Mouse (Mus musculus) brain, embryonic 18.5 days (tissue): ENCODE measurements around the gene N6amt1.

Experiments used
- DNase-seq: peaks from one replicate; pipeline ENCODE4 v3.0.0-alpha.2; 2012; ENCODE audit warnings: low read depth, low spot score

Gene N6amt1

GRCm38 (mm10) chr16:87354075-87354583 is at the start of gene N6amt1:
N6amt1 (plus strand) TSS chr16:87354185.
- peak; percentile 86 for DNase-seq

DNA sequence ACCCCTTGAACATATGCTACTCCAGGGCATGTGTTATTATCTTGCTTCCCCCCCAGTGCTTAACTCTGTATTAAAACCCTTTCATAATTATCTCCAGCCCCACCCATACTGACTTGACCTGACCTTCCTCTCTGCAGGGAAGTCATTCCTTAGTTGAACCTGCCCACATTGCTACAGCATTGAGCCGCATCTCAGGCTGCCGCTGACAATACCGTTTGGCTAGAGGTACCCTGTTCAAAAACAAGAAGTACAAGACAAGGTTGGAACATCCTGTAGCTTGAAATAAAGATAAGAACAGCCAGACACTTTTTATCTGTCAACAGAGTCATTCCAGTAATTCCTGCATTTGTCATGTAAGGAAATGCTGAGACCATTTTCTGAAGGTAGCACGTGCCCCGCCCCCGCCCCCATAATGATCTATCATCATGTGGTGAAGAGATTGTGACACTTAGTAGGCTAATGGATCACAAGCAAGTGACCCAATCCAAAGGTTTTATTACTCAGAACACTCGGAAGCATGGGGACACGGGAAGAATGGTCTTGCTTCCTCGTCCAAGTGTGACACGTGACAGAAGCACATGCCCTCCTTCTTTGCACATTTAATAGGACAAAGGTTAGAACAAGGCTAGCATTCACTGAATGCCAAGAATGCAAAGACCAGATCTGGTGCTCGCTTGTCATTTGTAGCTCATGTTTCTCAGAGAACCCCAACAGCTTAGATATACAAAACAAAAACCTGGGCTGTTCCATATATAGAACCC is 48.6 kb upstream of the N6amt1 start:
- DNase-seq = no peak

- DNase-seq = no peak
Observed at GRCm38 (mm10) chr16:87307109-87307735, 46.8 kb upstream of the N6amt1 start.

DNA sequence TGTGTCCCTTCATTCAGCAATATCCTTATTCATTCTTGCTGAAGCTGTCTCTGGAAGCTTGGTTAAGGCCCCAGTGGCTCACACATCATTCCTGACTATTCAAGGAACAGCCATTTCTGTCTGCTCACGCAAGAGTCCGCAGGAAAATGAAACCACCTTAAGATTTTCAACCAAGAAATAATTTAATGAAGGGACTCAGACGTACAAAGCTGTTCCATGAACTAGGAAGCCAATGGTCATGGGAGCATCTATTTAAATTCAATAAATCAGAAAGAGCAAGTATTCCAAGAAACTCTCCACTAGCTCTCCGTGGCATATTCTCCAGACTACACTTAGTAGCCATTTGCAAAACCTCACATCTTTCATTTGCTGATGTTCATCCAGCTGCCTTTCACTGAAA is 43.3 kb upstream of the N6amt1 start:
- no peak for DNase-seq

DNA sequence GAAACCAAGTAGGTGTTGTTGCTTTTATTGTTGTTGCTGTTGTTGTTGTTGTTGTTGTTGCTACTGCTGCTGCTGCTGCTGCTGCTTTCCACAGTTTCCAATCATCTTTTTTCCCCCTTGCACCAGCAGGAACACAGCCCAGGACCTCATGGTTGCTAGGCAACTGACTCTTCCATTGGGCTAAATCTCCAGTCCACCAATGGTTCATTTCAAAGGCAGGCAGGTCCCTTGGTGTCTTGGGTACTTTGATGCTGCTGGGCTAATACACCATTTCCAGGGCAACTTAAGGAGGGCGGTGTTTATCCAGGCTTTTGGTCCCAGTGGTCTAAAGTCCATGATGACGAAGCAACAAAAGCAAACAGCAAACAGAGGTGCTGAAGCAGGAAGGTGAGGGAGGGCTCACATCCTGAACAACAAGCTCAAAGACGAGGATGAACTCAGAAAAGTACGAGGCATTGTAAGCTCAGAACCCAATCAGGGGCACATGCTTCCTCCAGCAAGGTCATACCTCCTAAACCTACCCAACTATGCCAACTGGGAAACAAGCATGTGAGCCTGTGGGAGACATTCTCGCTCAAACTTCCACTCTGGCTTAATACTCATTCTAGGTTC is 35.7 kb upstream of the N6amt1 start:
- DNase-seq = no peak

DNA sequence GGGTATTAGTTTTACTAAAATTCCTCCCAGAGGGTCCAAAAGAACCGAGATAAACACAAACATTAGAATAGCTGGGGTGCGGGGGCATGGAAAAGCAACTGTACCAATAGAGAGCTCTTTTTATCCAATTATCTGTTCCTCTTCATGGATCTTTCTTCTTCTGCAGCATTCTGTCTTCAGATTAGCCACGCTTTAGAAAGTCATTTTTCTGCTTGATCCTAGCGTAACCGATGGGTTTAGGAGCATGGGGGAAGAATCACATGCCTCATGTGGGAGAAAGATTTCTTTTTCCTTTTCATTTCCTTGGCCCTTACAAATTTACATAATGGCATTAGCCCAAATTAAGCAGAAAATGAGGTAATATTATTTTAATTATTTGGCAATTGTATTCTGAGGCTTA is 35.0 kb upstream of the N6amt1 start:
- no peak for DNase-seq

- no peak for DNase-seq
Observed at GRCm38 (mm10) chr16:87319541-87320251, 34.3 kb upstream of the N6amt1 start.

DNA sequence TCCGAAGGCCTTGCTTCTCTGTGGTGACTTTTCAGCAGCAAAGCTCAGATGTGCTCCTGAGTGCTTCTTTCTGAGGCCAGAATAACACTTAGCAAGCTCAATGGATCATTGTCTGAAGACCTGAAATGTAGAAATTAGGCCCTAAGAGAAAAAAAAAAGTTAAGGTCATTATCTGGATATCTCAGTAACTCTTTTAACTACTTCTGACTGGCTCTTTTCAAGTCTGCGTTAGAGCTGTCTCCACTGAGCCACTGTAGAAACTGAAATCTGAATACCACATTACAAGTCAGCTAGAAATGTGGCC is 33.8 kb upstream of the N6amt1 start:
- DNase-seq = no peak

GRCm38 (mm10) chr16:87324571-87324970 is 29.4 kb upstream of the N6amt1 start:
- DNase-seq = no peak

DNA sequence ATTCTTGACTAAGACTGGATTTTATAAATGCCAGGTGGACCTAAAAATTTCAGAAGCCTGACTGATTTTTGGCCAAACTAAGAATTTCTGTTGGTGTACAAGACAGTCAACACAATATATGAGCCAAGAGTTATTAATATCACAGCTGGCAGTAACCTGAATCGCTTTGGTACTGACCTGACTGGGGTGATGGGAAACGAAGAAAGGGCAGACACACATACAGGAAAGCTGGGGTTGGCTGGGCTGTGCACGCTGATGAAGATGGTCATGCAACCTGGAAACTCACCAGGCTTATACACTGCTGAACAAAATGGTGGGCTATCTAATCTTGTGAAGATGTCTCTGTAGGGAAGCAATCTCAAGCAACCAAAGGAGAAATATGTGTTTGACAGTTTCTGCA is 24.0 kb upstream of the N6amt1 start:
- DNase-seq = no peak

- no peak for DNase-seq
Observed at GRCm38 (mm10) chr16:87334756-87335155, 19.2 kb upstream of the N6amt1 start.

GRCm38 (mm10) chr16:87341043-87341572 is 12.9 kb upstream of the N6amt1 start:
- no peak for DNase-seq

- DNase-seq = no peak
Observed at GRCm38 (mm10) chr16:87348133-87348532, 5.9 kb upstream of the N6amt1 start.

- no peak for DNase-seq
Observed at GRCm38 (mm10) chr16:87351386-87352105, 2.4 kb upstream of the N6amt1 start.

- DNase-seq = no peak
Observed at GRCm38 (mm10) chr16:87353605-87354004, 380 bp upstream of the N6amt1 start.

- no peak for DNase-seq
Observed at GRCm38 (mm10) chr16:87354748-87355147, 763 bp downstream of the N6amt1 start.

DNA sequence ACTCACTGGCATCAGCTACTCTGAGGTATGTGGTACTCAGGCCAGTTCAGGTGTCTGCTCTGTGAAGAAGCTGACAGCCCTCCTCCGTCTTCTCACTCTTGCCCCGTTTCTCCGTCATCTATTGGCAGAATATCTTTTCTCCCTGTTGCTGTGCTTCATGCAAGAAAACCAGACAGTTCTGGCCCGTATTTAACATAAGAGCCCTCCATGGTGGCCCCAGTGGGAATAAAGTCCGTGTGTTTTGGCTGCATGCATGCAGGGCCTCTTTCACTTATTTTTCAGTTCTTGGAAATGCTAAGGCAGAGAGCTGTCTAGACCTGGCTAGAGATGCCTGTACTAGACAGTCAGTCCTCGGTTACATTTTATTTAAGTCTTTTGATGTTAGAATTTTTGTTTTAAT is 6.1 kb downstream of the N6amt1 start:
- DNase-seq = no peak

GRCm38 (mm10) chr16:87364231-87364630 is 10.2 kb downstream of the N6amt1 start:
- no peak for DNase-seq

- no peak for DNase-seq
Observed at GRCm38 (mm10) chr16:87366035-87366434, 12.1 kb downstream of the N6amt1 start.

DNA sequence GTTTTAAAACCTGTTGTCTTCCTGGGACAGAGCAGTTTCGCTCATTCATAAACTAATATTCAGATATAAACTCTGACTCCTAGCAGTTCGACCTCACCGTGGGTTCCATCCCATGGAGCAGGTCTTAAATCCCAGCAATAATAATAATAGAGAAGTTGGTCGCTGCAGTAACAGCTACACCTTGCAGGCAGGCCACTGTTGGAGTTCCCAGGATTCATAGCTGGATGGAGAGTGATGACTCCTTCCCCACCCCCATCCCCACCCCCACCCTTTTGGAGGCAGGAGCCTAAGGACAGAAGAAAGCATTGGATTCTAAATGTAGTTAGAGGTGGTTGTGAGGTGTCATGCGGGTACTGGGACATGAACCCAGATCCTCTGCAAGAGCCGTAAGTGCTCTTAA is 12.5 kb downstream of the N6amt1 start:
- no peak for DNase-seq

DNA sequence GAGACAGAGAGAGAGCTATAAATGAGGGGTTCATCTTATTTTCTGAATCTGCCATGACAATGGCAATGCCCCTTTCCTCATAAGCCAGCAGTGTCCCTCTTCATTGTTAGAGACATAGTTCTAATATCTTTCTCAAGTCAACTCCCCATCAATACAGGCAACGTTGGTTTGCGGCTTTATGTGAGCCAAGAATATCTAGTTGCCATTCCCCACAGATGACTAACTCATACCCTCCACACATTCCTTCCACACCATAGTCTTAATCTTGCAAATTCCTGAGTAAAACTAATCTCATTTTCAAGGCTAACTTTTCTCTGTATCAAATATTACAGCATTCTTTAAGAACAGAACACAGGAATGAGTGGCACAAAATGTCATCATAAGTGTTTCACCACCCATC is 29.0 kb downstream of the N6amt1 start:
- no peak for DNase-seq
